Mouse (Mus musculus): ENCODE data around the gene Gm16253.

Gene Gm16253

GRCm38 (mm10) chr3:96556651-96557635, 19.8 kb upstream of the Gm16253 start:
- no peak for DNase-seq (ENCODE audit: low read depth, low spot score)

GRCm38 (mm10) chr3:96557694-96558093, 19.1 kb upstream of the Gm16253 start, which contains the start of gene Txnip:
Txnip (plus strand) TSS chr3:96557957.
- DNase-seq (ENCODE audit: low read depth, low spot score), result peak; percentile 99

- DNase-seq (ENCODE audit: low read depth, low spot score), result no peak
These were observed 18.6 kb upstream of the Gm16253 start for GRCm38 (mm10) chr3:96558159-96558558.

GRCm38 (mm10) chr3:96558668-96559196, 18.1 kb upstream of the Gm16253 start:
- no peak for DNase-seq (ENCODE audit: low read depth, low spot score)

- DNase-seq (ENCODE audit: low read depth, low spot score), result no peak
These were observed 17.3 kb upstream of the Gm16253 start for GRCm38 (mm10) chr3:96559398-96559910.

GRCm38 (mm10) chr3:96559911-96560850, 16.6 kb upstream of the Gm16253 start:
- no peak for DNase-seq (ENCODE audit: low read depth, low spot score)

- no peak for DNase-seq (ENCODE audit: low read depth, low spot score)
These were observed 15.7 kb upstream of the Gm16253 start for GRCm38 (mm10) chr3:96560881-96561668.

- DNase-seq (ENCODE audit: low read depth, low spot score), result no peak
These were observed 14.7 kb upstream of the Gm16253 start for GRCm38 (mm10) chr3:96561946-96562681.

GRCm38 (mm10) chr3:96563267-96563666, 13.5 kb upstream of the Gm16253 start:
- no peak for DNase-seq (ENCODE audit: low read depth, low spot score)

GRCm38 (mm10) chr3:96563911-96564632, 12.7 kb upstream of the Gm16253 start:
- no peak for DNase-seq (ENCODE audit: low read depth, low spot score)

GRCm38 (mm10) chr3:96564633-96565032, 12.2 kb upstream of the Gm16253 start:
- no peak for DNase-seq (ENCODE audit: low read depth, low spot score)

- no peak for DNase-seq (ENCODE audit: low read depth, low spot score)
These were observed 11.7 kb upstream of the Gm16253 start for GRCm38 (mm10) chr3:96565105-96565504.

GRCm38 (mm10) chr3:96566661-96567450, 9.9 kb upstream of the Gm16253 start:
- no peak for DNase-seq (ENCODE audit: low read depth, low spot score)

GRCm38 (mm10) chr3:96568605-96569004, 8.2 kb upstream of the Gm16253 start:
- DNase-seq (ENCODE audit: low read depth, low spot score), result no peak

- no peak for DNase-seq (ENCODE audit: low read depth, low spot score)
These were observed 7.3 kb upstream of the Gm16253 start for GRCm38 (mm10) chr3:96569506-96569905.

- DNase-seq (ENCODE audit: low read depth, low spot score), result no peak
These were observed 6.7 kb upstream of the Gm16253 start for GRCm38 (mm10) chr3:96569966-96570605.

GRCm38 (mm10) chr3:96570643-96571042, 6.1 kb upstream of the Gm16253 start:
- DNase-seq (ENCODE audit: low read depth, low spot score), result no peak

- no peak for DNase-seq (ENCODE audit: low read depth, low spot score)
These were observed 5.4 kb upstream of the Gm16253 start for GRCm38 (mm10) chr3:96571336-96571735.

Measured in forelimb bud, embryonic 11.5 days (tissue).